Mouse (Mus musculus): Measurements from ENCODE around the gene Hnf1a.
A peak's percentile ranks its signal among the peaks of the same experiment; 100 is the strongest.

DNA sequence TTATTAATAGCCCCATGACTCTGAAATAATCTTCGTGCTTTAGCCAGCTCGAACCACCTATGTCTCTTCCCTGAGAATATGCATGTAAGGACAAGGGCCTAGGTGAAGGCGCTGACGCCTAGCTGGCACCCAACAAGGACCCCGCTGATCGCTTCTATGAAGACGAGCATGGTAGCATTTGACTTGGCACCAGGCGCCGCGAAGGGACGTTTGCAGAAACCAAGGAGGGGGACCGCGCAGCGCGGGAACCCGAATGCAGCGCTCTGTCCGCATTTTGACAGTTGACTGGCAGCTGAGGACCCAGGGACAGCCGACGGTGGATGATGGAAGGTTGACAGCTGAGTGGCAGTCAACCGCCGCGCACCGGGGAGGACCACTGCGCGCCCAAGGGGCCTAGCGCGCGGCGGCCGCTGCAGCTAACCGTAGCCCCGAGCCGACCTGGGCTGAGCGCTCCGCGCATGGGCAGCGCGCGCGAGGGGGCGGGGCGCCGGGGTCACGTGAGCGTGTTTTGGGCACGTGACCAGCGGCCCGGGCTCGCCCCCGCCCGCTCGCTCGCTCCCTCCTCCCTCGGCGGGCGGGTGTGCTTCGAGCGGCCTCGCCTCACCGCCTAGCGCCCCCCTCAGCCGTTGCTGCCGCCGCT, 39.8 kb upstream of the Hnf1a start, which contains the start of gene Sppl3:
- TF ChIP-seq E2F4 (IDR thresholded peaks at IDR 0.05; ENCODE audit: insufficient read depth) (peak; percentile 23), TCF3 (IDR thresholded peaks at IDR 0.05; ENCODE audit: insufficient read length, low read depth) (no peak), CEBPB (IDR thresholded peaks at IDR 0.05; ENCODE audit: insufficient read depth, poor library complexity, severe bottlenecking) (no peak), POLR2A (IDR thresholded peaks at IDR 0.05; ENCODE audit: insufficient read length, low read depth) (peak; percentile 99)

Measured in myocyte (in vitro differentiated cells).